Mouse (Mus musculus) urinary bladder, postnatal 25 days (tissue): ENCODE results near the gene Nrcam.

ENCODE experiments used
- DNase-seq: peaks from one replicate; pipeline ENCODE4 v3.0.0; 2022; ENCODE audit warnings: low spot score

Nrcam gene

DNA sequence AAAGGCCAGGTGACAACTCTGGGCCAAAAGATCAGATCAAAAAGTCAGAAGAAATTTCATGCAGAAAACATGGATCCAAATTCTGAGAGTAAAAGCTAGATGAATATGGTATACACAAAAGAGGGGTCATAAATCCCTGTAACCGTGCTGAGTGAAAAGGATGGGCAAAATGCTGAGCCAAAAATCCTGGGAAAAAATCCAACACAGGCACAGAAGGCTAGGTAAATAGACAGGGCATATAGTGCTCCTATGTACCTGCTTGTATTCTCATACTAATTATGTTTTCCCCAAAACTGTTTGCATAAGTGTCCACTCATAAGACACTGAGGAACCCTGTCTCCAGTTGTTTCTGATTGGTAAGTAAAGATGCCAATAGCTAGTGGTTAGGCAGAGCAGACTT, 288.8 kb downstream of the Nrcam start:
- DNase-seq: no peak

GRCm38 (mm10) chr12:44639341-44639921, 310.7 kb downstream of the Nrcam start:
- DNase-seq: no peak

GRCm38 (mm10) chr12:44640579-44640978, 311.9 kb downstream of the Nrcam start:
- DNase-seq: no peak
